Mouse (Mus musculus) heart, adult 11 months (tissue): ENCODE results near the gene Ywhae.

Experiments
- DNase-seq: peaks from one replicate; pipeline ENCODE4 v3.0.0; 2022

Gene Ywhae

DNA sequence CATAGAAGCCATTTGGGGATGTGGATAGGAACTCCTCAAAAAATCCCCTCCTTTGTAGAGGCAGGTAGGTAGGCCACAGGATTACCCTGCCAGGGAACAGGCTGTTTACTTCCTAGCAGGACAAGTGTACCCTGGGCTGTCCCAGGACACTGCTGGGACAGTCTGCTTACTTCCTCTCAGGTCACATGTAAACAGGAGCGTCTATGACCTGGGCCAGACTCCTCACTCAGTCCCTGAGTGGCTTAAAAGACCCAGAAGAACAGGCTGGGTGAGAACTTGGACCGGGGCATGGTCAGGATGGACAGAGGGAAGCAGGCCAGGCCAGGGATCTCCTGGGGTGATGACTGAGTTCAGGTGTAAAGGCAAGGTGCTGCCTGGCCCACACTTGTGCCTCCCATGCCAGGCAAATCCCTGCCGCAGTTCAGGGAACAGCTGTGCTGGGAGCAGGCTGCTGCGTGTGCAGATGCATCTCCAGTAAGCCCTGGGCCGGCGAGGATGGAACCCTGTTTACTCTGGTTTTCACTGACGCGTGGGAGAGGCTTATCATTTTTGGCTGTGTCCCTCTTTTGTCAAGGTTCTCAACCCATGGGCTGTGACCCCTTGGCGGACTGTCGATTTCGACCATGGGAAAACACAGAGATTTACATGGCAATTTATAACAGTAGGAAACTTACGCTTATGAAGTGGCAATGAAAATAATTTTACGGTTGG, 64.0 kb downstream of the Ywhae start:
- DNase-seq: peak; percentile 96

GRCm38 (mm10) chr11:75801369-75801768, 68.7 kb downstream of the Ywhae start:
- no peak for DNase-seq

DNA sequence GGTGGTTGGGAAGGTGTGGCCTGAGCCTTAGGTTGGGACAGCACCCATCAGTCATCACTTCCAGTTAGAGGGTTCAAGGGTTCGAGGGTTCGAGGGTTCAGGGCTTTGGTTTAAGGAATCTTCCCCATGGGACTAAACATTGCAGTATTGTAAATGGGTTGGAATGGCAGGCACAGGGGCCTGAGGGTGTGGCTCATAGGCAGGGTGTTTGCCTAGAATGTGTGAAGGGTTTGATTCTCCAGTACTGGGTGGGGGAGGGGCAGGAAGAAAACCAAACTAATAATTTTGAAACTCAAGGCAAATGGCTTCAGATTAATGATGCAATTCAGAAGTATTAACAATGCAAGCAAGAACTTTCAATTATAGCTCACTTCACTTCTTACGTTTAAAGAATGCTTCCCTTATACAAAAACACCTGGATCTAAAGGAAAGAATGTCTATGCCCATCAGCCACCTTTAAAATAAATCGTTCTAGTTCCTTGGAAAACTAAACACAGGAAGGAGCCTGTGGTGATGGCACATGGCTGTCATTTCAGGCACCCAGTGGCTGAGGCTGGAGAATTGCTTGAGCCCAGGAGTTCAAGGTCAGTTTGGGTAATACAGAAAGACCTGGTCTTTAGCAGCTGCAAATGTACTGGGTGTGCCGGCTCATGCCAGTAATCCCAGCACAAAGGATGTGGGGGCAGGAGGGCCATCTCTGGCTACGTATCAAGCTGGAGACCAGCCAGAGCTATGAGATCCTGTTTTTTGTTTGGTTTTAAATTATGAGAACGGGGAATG, 69.3 kb downstream of the Ywhae start:
- no peak for DNase-seq

GRCm38 (mm10) chr11:75807486-75807885, 74.8 kb downstream of the Ywhae start:
- no peak for DNase-seq

DNA sequence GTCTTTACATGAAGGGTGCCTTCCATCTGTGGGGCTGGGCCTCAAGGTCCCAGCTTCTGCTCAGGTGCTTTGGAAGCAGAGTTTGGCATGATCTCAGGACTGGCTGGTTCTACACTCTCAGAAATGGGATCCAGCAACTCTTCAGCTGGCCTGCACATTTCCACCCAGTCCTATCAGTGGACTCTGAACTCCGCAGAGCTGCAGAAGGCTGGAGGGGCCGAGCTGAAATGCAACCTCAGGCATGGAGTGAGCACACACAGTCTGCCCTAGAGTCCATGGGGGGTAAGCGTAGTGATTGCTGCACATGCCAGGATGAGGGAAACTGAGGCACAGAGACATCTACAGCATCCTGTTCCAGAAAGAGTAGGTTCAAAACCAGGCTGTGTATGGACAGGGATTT, 77.9 kb downstream of the Ywhae start:
- no peak for DNase-seq

DNA sequence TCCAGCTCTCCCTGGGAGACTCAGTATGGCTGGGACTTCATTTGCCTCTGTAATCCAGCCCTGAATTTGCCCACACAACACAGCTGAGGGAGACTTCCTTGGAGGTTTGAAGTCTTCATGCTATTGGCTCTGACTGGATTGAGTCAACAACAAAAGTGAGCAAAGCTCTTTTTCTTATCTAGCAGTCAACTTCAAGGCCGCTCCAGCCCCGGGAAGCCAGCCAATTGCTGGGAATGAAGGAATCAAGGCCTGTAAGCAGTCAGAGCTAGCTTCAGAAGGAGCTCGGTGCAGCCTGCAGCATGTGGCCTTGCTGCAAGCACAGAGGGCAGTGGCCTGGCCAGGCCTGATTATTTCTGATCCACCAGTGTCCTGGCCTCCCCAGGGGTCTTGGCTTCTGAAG, 79.2 kb downstream of the Ywhae start:
- DNase-seq: peak; percentile 99

DNA sequence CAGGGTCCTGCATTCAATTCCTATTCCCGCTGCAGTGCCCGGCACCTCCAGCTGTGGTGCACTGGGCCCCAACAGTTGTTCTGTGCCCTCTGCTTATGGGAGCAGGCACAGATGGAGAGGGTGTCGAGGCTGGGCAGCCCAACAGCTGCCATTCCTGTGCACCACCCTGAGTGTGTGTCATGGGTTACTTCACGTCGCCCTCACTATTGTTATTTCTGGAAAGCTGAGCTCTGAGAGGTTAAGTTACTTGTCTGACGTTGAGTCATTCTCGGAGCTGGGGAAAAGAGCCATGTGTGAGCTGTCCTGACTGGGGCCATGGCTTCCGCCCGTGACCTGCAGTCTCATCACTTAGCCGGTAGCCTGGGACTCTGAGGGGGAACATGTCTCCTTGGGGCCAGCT, 80.4 kb downstream of the Ywhae start:
- DNase-seq: peak; percentile 96
